Mouse (Mus musculus): Measurements from ENCODE around the gene Lyst. TPM values are rescaled to one million over a fixed set of nuclear protein-coding genes. Genes with fewer than 3 reads are reported as not detected.
A peak's percentile ranks its signal among the peaks of the same experiment; 100 is the strongest.
"Not testable (repeated sequence)": the region's sequence is repeated elsewhere in the genome, so short reads cannot be mapped to it uniquely, and the experiment has no call there.

Lyst gene
- total RNA-seq, 2 experiments from 2014 or later = 29.5 to 30.5 TPM

- no peak for DNase-seq (ENCODE audit: extremely low spot score in 1 of 2, low spot score in 2 of 2)
- intact Hi-C loops (cut with DNase I) = loop anchor here (2.0 kb wide), 1 partner anchor 96 kb away; no protein-coding TSS in a partner anchor
Measured at GRCm38 (mm10) chr13:13612882-13613281, 22.7 kb downstream of the Lyst start.

- no peak for DNase-seq (ENCODE audit: extremely low spot score in 1 of 2, low spot score in 2 of 2)
- intact Hi-C loops (cut with DNase I) = no loop called here
Measured at GRCm38 (mm10) chr13:13614235-13614634, 24.0 kb downstream of the Lyst start.

GRCm38 (mm10) chr13:13621456-13621855 is 31.3 kb downstream of the Lyst start:
- intact Hi-C loops (cut with DNase I) = no loop called here
- no peak for DNase-seq (ENCODE audit: extremely low spot score in 1 of 2, low spot score in 2 of 2)

GRCm38 (mm10) chr13:13622565-13622964 is 32.4 kb downstream of the Lyst start:
- no peak for DNase-seq (ENCODE audit: extremely low spot score in 1 of 2, low spot score in 2 of 2)
- intact Hi-C loops (cut with DNase I) = no loop called here

- no peak for DNase-seq (ENCODE audit: extremely low spot score in 1 of 2, low spot score in 2 of 2)
- intact Hi-C loops (cut with DNase I) = no loop called here
Measured at GRCm38 (mm10) chr13:13633746-13634145, 43.5 kb downstream of the Lyst start.

DNA sequence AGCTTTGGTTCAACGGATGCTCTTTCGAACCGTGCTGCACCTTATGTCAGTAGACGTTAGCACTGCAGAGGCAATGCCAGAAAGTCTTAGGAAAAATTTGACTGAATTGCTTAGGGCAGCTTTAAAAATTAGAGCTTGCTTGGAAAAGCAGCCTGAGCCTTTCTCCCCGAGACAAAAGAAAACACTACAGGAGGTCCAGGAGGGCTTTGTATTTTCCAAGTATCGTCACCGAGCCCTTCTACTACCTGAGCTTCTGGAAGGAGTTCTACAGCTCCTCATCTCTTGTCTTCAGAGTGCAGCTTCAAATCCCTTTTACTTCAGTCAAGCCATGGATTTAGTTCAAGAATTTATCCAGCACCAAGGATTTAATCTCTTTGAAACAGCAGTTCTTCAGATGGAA is 44.5 kb downstream of the Lyst start:
- no peak for DNase-seq (ENCODE audit: extremely low spot score in 1 of 2, low spot score in 2 of 2)
- intact Hi-C loops (cut with DNase I) = no loop called here

DNA sequence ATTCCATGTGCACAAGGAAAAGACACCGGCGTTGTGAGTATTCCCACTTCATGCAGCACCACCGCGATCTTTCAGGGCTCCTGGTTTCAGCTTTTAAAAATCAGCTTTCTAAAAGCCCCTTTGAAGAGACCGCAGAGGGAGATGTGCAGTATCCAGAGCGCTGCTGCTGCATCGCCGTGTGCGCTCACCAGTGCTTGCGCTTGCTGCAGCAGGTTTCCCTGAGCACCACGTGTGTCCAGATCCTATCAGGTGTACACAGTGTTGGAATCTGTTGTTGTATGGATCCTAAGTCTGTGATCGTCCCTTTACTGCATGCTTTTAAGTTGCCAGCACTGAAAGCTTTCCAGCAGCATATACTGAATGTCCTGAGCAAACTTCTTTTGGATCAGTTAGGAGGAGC is 45.0 kb downstream of the Lyst start:
- DNase-seq (ENCODE audit: extremely low spot score in 1 of 2, low spot score in 2 of 2) = no peak
- intact Hi-C loops (cut with DNase I) = no loop called here

- no peak for DNase-seq (ENCODE audit: extremely low spot score in 1 of 2, low spot score in 2 of 2)
- intact Hi-C loops (cut with DNase I) = no loop called here
Measured at GRCm38 (mm10) chr13:13637577-13637976, 47.4 kb downstream of the Lyst start.

GRCm38 (mm10) chr13:13637981-13638380 is 47.8 kb downstream of the Lyst start:
- intact Hi-C loops (cut with DNase I) = no loop called here

GRCm38 (mm10) chr13:13638725-13639124 is 48.5 kb downstream of the Lyst start:
- DNase-seq (ENCODE audit: extremely low spot score in 1 of 2, low spot score in 2 of 2) = no peak
- intact Hi-C loops (cut with DNase I) = no loop called here

More at GRCm38 (mm10) chr13:13637981-13638380, 47.8 kb downstream of the Lyst start:
- no peak for DNase-seq (ENCODE audit: extremely low spot score in 1 of 2, low spot score in 2 of 2)

DNA sequence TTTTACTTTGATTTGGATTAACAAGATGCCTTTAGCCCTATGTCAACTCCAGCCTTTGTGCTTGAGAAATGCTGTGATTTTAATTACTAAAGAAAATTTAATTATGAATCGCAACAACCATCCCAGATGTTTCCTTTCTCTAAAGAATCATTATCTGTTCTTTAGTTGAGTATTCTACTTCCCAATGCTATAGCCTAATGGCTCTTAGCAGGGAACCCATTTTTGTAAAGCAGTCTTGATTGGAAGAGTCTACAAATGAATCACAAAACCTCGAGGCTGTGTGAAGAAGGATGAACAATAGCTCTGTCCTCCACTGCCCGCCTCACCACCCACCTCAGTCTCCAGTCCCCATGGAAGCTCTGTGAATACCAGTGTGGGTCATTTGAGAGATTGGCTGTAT is 57.1 kb downstream of the Lyst start:
- intact Hi-C loops (cut with DNase I) = no loop called here

DNA sequence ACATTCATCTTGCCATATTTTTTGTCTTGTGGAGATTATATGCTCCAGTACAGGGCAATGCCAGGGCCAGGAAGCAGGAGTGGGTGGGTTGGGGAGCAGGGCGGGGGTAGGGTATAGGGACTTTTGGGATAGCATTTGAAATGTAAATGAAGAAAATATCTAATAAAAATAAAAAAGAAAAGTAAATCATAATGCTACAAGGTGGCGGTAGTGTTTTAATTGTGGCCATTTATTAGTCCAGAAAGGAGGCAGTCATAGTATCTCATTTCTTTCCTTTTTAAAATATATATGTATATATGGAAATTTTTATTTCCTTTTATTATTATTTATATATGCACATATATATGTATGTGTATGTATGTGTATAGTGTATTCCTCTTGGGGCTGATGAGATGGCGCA is 65.3 kb downstream of the Lyst start:
- intact Hi-C loops (cut with DNase I) = loop anchor here (10.0 kb wide), 1 partner anchor 209 kb away; no protein-coding TSS in a partner anchor

More for the DNA sequence above, 57.1 kb downstream of the Lyst start:
- no peak for DNase-seq (ENCODE audit: extremely low spot score in 1 of 2, low spot score in 2 of 2)

DNA sequence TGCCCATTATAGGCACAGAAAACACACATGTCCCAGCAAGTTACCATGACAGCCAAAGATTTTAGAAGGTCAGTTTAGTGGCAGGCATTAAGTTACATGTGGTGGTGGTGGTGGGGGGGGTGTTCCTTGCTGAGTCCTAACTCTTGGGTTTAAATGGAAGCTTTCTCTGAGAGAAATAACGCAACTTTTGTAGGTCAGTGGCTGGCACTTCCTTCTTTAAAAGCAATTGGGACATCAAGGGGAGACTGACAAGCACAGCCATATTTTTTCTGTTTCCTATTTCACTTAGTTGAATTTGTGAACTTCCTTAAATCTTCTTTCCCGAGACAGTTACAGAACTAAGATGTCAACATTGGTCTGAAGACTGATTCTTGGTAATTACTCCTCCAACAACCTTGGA is 75.9 kb downstream of the Lyst start:
- DNase-seq (ENCODE audit: extremely low spot score in 1 of 2, low spot score in 2 of 2); intact Hi-C loops (cut with DNase I): not testable (repeated sequence)

More for the DNA sequence above, 65.3 kb downstream of the Lyst start:
- no peak for DNase-seq (ENCODE audit: extremely low spot score in 1 of 2, low spot score in 2 of 2)

GRCm38 (mm10) chr13:13670669-13671068 is 80.5 kb downstream of the Lyst start:
- no peak for DNase-seq (ENCODE audit: extremely low spot score in 1 of 2, low spot score in 2 of 2)
- intact Hi-C loops (cut with DNase I) = no loop called here

DNA sequence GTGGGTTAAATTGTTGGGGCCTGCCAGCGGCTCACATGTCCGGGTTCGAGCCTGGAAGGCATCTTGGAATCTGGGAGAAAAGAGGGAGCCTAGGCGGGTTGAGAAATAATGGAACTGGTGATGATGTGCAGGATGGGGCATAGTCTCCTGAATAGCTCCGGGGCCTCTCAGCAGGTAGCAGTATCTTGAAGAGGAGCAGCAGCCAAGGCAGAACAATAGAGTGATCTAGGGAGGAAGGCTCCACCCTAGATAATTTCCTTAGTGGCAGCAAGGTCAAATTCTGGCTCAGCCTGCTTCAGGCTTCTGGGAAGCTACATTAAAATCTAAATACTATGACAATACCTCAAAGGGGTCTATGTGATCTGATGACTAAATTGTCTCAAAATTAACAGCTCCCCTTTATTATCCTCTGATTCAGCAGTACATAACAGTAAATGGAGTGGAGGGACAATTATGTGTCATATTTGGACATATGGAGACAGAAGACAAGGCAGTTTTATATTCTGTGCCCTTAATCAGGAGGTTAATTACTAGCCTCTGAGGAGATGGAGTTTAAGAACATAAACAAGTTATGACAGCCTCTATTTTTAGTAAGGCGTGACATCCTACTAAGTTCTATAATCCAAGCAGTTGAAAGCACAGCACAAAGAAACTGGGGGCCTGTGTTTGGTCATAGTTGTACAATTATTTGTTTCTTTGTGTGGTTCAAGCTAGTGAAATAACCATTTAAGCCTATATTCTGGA is 81.6 kb downstream of the Lyst start:
- DNase-seq (ENCODE audit: extremely low spot score in 1 of 2, low spot score in 2 of 2) = no peak
- intact Hi-C loops (cut with DNase I) = no loop called here

- DNase-seq (ENCODE audit: extremely low spot score in 1 of 2, low spot score in 2 of 2) = no peak
- intact Hi-C loops (cut with DNase I) = no loop called here
Measured at GRCm38 (mm10) chr13:13674669-13675343, 84.6 kb downstream of the Lyst start.

DNA sequence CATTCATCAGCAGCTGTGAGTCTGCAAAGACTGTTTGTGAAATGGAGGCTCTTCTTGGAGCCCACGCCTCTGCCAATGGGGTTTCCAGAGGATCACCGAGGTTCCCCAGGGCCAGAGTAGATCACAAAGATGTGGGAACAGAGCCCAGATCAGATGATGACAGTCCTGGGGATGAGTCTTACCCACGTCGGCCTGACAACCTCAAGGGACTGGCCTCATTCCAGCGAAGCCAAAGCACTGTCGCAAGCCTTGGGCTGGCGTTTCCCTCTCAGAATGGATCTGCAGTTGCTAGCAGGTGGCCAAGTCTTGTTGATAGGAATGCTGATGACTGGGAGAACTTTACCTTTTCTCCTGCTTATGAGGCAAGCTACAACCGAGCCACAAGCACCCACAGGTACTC is 87.7 kb downstream of the Lyst start:
- intact Hi-C loops (cut with DNase I) = no loop called here
- no peak for DNase-seq (ENCODE audit: extremely low spot score in 1 of 2, low spot score in 2 of 2)

DNA sequence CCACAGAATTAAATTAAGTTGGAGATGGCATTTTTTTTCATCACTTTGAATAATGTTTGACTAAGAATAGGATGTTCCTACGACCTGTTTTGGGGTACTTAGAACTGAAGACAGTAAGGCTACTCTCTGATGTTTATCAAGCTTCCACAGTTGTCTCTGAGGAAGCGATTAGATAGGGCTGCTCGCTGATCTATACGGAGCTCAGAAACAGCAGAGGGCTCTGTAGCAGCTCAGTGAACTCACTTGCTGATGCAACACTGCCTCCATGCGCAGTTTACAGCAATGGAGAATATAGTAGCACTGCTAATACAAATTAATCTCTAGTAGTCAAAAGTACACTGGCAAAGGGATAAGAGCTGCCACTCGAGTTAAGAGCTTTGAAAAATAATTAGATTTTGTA is 91.4 kb downstream of the Lyst start:
- intact Hi-C loops (cut with DNase I) = no loop called here
- no peak for DNase-seq (ENCODE audit: extremely low spot score in 1 of 2, low spot score in 2 of 2)

DNA sequence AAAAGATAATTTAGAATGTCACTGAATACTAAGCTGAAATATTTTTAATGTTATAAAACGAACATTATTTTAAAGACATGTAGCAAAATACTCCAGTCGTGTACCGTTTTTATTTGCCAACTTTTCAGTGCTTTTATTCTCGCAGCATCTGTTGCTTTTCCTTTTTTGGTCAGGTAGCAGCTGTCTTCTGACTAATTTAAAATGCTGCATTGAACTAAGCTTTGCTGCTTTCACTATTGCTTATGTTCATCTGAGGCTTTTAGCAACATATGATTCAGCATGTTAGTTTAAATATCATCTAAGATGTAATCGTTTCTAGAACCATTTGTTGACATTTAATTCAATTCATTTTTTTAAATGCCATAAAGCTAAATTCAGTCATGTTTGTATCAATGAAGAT is 113.3 kb downstream of the Lyst start:
- DNase-seq (ENCODE audit: extremely low spot score in 1 of 2, low spot score in 2 of 2) = peak in 1 of 2 experiments; percentile 33
- intact Hi-C loops (cut with DNase I) = no loop called here

DNA sequence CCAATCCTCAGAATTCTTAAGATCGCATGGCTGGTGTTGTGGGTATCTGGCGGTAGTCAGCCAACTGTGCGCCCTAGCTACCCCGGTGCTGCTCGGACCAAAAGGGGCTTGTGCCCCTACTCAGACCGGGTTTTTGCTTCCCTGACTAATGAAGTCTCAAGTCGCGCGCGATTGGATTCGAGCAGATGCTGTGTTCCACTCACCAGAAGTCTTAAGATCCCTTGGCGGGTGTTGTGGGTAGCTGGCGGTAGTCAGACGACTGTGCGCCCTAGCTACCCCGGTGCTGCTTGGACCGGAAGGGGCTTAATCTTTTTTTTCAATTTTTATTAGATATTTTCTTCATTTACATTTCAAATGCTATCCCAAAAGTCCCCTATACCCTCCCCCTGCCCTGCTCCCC is 131.2 kb downstream of the Lyst start:
- DNase-seq (ENCODE audit: extremely low spot score in 1 of 2, low spot score in 2 of 2); intact Hi-C loops (cut with DNase I): not testable (repeated sequence)
